In genomic region chr12:59218640-59219321, GRCm38 (mm10) we compare ENCODE assay signal across 8 mouse cellular contexts. TPM values are rescaled to one million over a fixed set of nuclear protein-coding genes. Genes with fewer than 3 reads are reported as not detected.
A peak's percentile ranks its signal among the peaks of the same experiment; 100 is the strongest.
DNase-seq lines count a peak whose midpoint lies in the region; ATAC-seq and TF ChIP-seq lines count a peak whose summit lies in the region.

No protein-coding gene starts in this region.

- H3K79me2 ChIP-seq in myocyte (ENCODE audit: control insufficient read depth, insufficient read depth) = peaks cover 31% of the 10 kb centered on the region

- H3K27ac ChIP-seq in kidney, adult 2 months (ENCODE audit: insufficient read depth, low read depth, low read length) = peak overlapping the region; percentile 98; the same call in 1 of the 2 replicates
- H3K27ac ChIP-seq in liver, embryonic 13.5 days = peak overlapping the region; percentile 97

- no peaks in the 10 kb centered on the region for H3K36me3 ChIP-seq in kidney, adult 2 months (ENCODE audit: control insufficient read depth, insufficient read depth, low read length)
- no peaks in the 10 kb centered on the region for H3K36me3 ChIP-seq in liver, embryonic 13.5 days
- no peaks in the 10 kb centered on the region for H3K36me3 ChIP-seq in myocyte (ENCODE audit: control insufficient read depth, insufficient read depth)

- no peaks in the 10 kb centered on the region for H3K27me3 ChIP-seq in kidney, adult 2 months (replicated peaks; ENCODE audit: control insufficient read depth, insufficient read depth, low read length)
- no peaks in the 10 kb centered on the region for H3K27me3 ChIP-seq in liver, embryonic 13.5 days
- H3K27me3 ChIP-seq in myocyte (ENCODE audit: control insufficient read depth, insufficient read depth, insufficient read length) = no peaks in the 10 kb centered on the region

- peak overlapping the region; percentile 46 for H3ac ChIP-seq in myocyte (ENCODE audit: control insufficient read depth, insufficient read length)

- peaks cover 10% of the 10 kb centered on the region for H3K4me1 ChIP-seq in kidney, adult 2 months (ENCODE audit: control insufficient read depth, insufficient read depth, low read length)
- peaks cover 32% of the 10 kb centered on the region for H3K4me1 ChIP-seq in liver, embryonic 13.5 days (replicated peaks)

- no peak for TF ChIP-seq POLR2A in kidney, adult 2 months (IDR thresholded peaks at IDR 0.05; ENCODE audit: low read depth, low read length)
- no peak for TF ChIP-seq POLR2A in myocyte (IDR thresholded peaks at IDR 0.05; ENCODE audit: insufficient read length, low read depth)

- H3K4me3 ChIP-seq in kidney, adult 2 months (ENCODE audit: insufficient read depth, low read depth, low read length) = peak overlapping the region; percentile 88
- H3K4me3 ChIP-seq in liver, embryonic 13.5 days (replicated peaks) = peak overlapping the region; percentile 98
- peak overlapping the region; percentile 49 for H3K4me3 ChIP-seq in myocyte

- peak; percentile 59 for DNase-seq in 3134 (ENCODE audit: extremely low read depth, insufficient read length, low spot score)
- peak; percentile 53 for DNase-seq in Muller cell, postnatal 12 days (ENCODE audit: inconsistent ontology term)
- peak; percentile 45 for DNase-seq in embryo, embryonic 11 days
- peak; percentile 36 for DNase-seq in gastrocnemius, postnatal 25 days
- peak; percentile 26 for DNase-seq in kidney, adult 2 months
- DNase-seq in liver, embryonic 13.5 days = no peak
- peak; percentile 49 for DNase-seq in thymus, postnatal 0 days (ENCODE audit: low spot score)

- 2% methylated on average over 69 of the region's 69 CpGs for WGBS in kidney, adult 2 months
- WGBS in liver, embryonic 13.5 days (ENCODE audit: insufficient replicate concordance) = under 1% methylated on average over 68 of the region's 69 CpGs

- H3K4me2 ChIP-seq in liver, embryonic 13.5 days = peak overlapping the region; percentile 79
- peak overlapping the region; percentile 81 for H3K4me2 ChIP-seq in myocyte (ENCODE audit: low read depth)

- TF ChIP-seq CTCF in kidney, adult 2 months (conservative IDR thresholded peaks at IDR 0.05; ENCODE audit: insufficient read depth, insufficient read length, low read depth, low read length) = no peak

- H3K9me3 ChIP-seq in liver, embryonic 13.5 days (replicated peaks) = no peaks in the 10 kb centered on the region

- peak; percentile 26 for ATAC-seq in liver, embryonic 13.5 days (ENCODE audit: low read depth)

- H3K9ac ChIP-seq in liver, embryonic 13.5 days = peak overlapping the region; percentile 97

TF ChIP-seq in myocyte, 11 proteins besides CTCF, POLR2A, EP300 and RAD21:
- TF ChIP-seq TCF3 (IDR thresholded peaks at IDR 0.05; ENCODE audit: insufficient read length, low read depth) (no peak), MYOD1 (IDR thresholded peaks at IDR 0.05; ENCODE audit: control insufficient read depth in 1 of 3, insufficient read length in 2 of 3, low read depth in 2 of 3) (no peak), E2F4 (IDR thresholded peaks at IDR 0.05; ENCODE audit: insufficient read depth) (no peak), MAX (IDR thresholded peaks at IDR 0.05; ENCODE audit: low read depth) (no peak), POLR2AphosphoS2 (IDR thresholded peaks at IDR 0.05; ENCODE audit: insufficient read length, low read depth) (no peak), CEBPB (IDR thresholded peaks at IDR 0.05; ENCODE audit: insufficient read depth, poor library complexity, severe bottlenecking) (no peak), TCF12 (IDR thresholded peaks at IDR 0.05; ENCODE audit: insufficient read depth, poor library complexity, severe bottlenecking) (no peak), SRF (IDR thresholded peaks at IDR 0.05; ENCODE audit: control insufficient read depth, insufficient read length, low read depth) (no peak), USF1 (IDR thresholded peaks at IDR 0.05; ENCODE audit: low read depth) (no peak)

RNA-seq across cellular contexts. Expression of gene Fbxo33, which starts 0.7 kb away (rescaled TPM):
- total RNA-seq in gastrocnemius, postnatal 25 days (2021) = 1 to 10 TPM; 3.1 to 3.3 TPM
- 9.2 and 9.8 TPM in 2 replicates for polyA plus RNA-seq in kidney, adult 2 months (2012; rRNA removed)
- polyA plus RNA-seq in liver, embryonic 13.5 days (2015; fragmentation: Nextera tagmentation; extraction: Ambion mirVana) = 8.8 and 9.6 TPM in 2 replicates
- 2.7 TPM for polyA plus RNA-seq in myocyte (2012; fragmentation: generic; extraction: Trizol)
- polyA plus RNA-seq in thymus, postnatal 0 days (2015; fragmentation: Nextera tagmentation; extraction: Ambion mirVana) = 15.7 and 16.3 TPM in 2 replicates
